Mouse (Mus musculus) heart, embryonic 11.5 days (tissue): ENCODE measurements around the gene Lrrk1. TPM values are rescaled to one million over a fixed set of nuclear protein-coding genes. Genes with fewer than 3 reads are reported as not detected.

ENCODE experiments used
- ATAC-seq: fragments of 200-750 bp; cut with Nextera tagmentation; replicated peaks from 2 replicates; pipeline ENCODE4 v1.8.0; 2017; ENCODE audit warnings: moderate library complexity; ENCODE audit not compliant: insufficient number of reproducible peaks, low FRiP score, low TSS enrichment
- H3K27ac ChIP-seq: fragments of 300-500 bp; sonication (generic); 2 replicates; pipeline ENCODE4 v1.5.1; 2014; ENCODE audit warnings: mild to moderate bottlenecking, low read depth, low read length
- H3K27me3 ChIP-seq: fragments of 300-500 bp; sonication (generic); 2 replicates; pipeline ENCODE4 v1.6.1; 2014; ENCODE audit warnings: mild to moderate bottlenecking, low read length, mixed read lengths; ENCODE audit not compliant: control insufficient read depth, insufficient read depth
- H3K36me3 ChIP-seq: fragments of 300-500 bp; sonication (generic); 2 replicates; pipeline ENCODE4 v1.6.1; 2014; ENCODE audit warnings: mild to moderate bottlenecking, low read length, moderate library complexity, mixed read lengths; ENCODE audit not compliant: control insufficient read depth, insufficient read depth
- H3K4me1 ChIP-seq: fragments of 300-500 bp; sonication (generic); 2 replicates; pipeline ENCODE4 v1.6.1; 2014; ENCODE audit warnings: low read length; ENCODE audit not compliant: control insufficient read depth, insufficient read depth
- H3K4me2 ChIP-seq: fragments of 300-500 bp; sonication (generic); 2 replicates; pipeline ENCODE4 v1.6.1; 2014; ENCODE audit warnings: mild to moderate bottlenecking, moderate library complexity
- H3K4me3 ChIP-seq: fragments of 300-500 bp; sonication (generic); 2 replicates; pipeline ENCODE4 v1.5.1; 2014; ENCODE audit warnings: low read depth, low read length
- H3K9ac ChIP-seq: fragments of 300-500 bp; sonication (generic); 2 replicates; pipeline ENCODE4 v1.6.1; 2014; ENCODE audit warnings: mild to moderate bottlenecking, low read depth, low read length, moderate library complexity
- H3K9me3 ChIP-seq: fragments of 300-500 bp; sonication (generic); replicated peaks from 2 replicates; pipeline ENCODE4 v1.6.1; 2016; ENCODE audit warnings: low read length; ENCODE audit not compliant: control insufficient read depth
- WGBS: fragments of 180-500 bp; shearing (Covaris S2); extraction: QIAGEN DNeasy Blood & Tissue Kit; methylation state at CpG from one replicate; pipeline ENCODE4 v1.1.7; 2014; ENCODE audit not compliant: insufficient replicate concordance; 5-methylcytosine and 5-hydroxymethylcytosine counted together
- polyA plus RNA-seq: library from polyadenylated mRNA; unstranded; fragments of >200 nt; fragmentation: Nextera tagmentation; extraction: Ambion mirVana; gene quantifications from 2 replicates; pipeline ENCODE4 v1.2.1, GENCODE M21; 2014

Lrrk1 gene
- polyA plus RNA-seq, 1 experiment from 2014 or later, result 6.3 TPM

DNA sequence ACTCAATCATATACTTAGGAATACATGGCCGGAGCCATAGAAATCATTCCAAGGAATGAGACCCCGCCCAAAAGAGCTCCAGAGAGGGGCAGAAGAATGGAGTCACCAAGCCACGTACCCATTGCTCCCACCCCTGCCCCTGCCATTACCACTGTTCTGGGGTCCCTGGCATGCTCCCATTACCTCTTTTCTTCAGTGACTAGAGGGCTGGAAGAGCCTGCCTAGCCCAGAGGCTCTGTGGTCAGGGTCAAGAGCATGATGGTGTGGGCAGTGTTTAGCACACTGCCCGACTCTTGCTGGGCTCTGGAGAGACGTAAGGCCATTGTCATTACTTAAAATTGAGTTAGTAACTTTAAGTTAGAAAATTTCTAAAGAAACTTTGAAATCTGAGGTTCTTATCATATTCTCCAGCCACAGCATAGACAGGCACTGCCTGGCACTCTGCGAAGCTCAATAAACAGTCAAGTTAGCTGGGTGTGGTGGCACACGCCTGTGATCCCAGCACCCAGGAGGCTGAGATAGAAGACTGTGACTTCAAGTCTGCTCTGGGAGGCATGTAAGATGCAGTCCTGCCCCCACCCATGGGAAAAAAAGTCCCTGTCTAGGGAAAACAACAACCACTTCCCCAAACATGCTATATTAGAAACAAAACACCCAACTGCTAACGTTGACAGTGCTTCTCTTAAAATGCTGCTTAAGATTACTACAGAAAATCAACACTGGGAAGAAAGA lies 32.2 kb downstream of the Lrrk1 start:
- 79% methylated on average over 8 of the region's 8 CpGs for WGBS
- H3K4me3 ChIP-seq, result no peak overlapping the region
- no peaks in the 10 kb centered on the region for H3K4me1 ChIP-seq
- no peak for ATAC-seq
- H3K9me3 ChIP-seq, result no peaks in the 10 kb centered on the region
- H3K4me2 ChIP-seq, result no peak overlapping the region
- no peak overlapping the region for H3K9ac ChIP-seq
- no peaks in the 10 kb centered on the region for H3K27me3 ChIP-seq
- H3K27ac ChIP-seq, result no peak overlapping the region
- no peaks in the 10 kb centered on the region for H3K36me3 ChIP-seq

- Histone ChIP-seq H3K4me1 (no peaks in the 10 kb centered on the region), H3K9ac (no peak overlapping the region), H3K36me3 (no peaks in the 10 kb centered on the region), H3K4me3 (no peak overlapping the region), H3K27me3 (no peaks in the 10 kb centered on the region), H3K9me3 (no peaks in the 10 kb centered on the region), H3K27ac (no peak overlapping the region), H3K4me2 (no peak overlapping the region)
- 55% methylated on average over 3 of the region's 3 CpGs for WGBS
- no peak for ATAC-seq
Measured at GRCm38 (mm10) chr7:66354911-66355310, 33.2 kb downstream of the Lrrk1 start.

DNA sequence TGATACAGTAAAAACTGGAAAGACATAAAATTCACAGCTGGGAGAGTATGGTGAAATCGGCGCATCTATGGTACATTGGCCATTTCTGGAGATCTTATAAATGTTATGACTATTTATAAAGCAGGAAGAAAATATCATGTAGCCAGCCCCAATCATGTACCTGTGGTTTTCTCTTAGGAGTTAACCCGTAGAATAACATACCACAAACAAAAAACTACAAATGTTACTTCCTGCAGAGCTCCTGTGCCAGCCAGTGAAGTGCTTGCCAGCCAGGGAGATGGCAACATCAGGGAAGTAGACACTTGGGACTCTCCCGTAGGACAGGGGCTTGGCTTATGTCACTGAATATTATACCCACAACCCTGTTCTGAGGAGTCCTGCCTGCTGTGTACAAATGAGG lies 37.1 kb downstream of the Lrrk1 start:
- H3K27me3 ChIP-seq, result no peaks in the 10 kb centered on the region

GRCm38 (mm10) chr7:66349670-66350069 lies 38.5 kb downstream of the Lrrk1 start:
- Histone ChIP-seq H3K4me3 (no peak overlapping the region), H3K36me3 (no peaks in the 10 kb centered on the region; the same call in 1 of the 2 replicates), H3K27me3 (no peaks in the 10 kb centered on the region), H3K9ac (no peak overlapping the region), H3K4me1 (no peaks in the 10 kb centered on the region), H3K9me3 (no peaks in the 10 kb centered on the region), H3K4me2 (no peak overlapping the region), H3K27ac (no peak overlapping the region)
- WGBS, result 42% methylated on average over 11 of the region's 11 CpGs
- ATAC-seq, result no peak

More for the DNA sequence above, 37.1 kb downstream of the Lrrk1 start:
- Histone ChIP-seq H3K9me3 (no peaks in the 10 kb centered on the region), H3K4me3 (no peak overlapping the region), H3K9ac (no peak overlapping the region), H3K4me1 (no peaks in the 10 kb centered on the region), H3K27ac (no peak overlapping the region), H3K36me3 (no peaks in the 10 kb centered on the region; the same call in 1 of the 2 replicates), H3K4me2 (no peak overlapping the region)
- ATAC-seq, result no peak
- WGBS, result 82% methylated on average over 4 of the region's 4 CpGs

DNA sequence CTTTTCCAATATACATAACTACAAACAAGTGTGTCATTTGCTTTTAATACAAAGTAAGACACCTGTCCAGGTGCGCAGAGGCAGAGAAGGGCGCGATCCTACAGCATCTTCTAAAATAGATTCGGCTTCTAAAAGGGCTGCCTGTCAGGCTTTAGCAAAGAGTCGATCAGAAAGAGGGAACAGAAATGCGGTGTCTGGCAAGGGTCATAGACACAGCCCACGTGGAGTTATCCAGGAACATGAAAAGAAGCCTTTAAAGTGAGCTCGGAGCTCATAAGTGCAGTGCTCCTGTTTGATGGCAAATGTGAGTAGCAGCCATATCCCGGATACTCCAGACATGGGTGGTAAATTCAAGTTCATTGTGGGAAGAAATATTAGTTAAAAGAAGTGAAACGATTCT lies 39.6 kb downstream of the Lrrk1 start:
- ATAC-seq, result no peak
- no peak overlapping the region for H3K4me2 ChIP-seq
- H3K4me1 ChIP-seq, result no peaks in the 10 kb centered on the region
- no peaks in the 10 kb centered on the region for H3K9me3 ChIP-seq
- H3K9ac ChIP-seq, result no peak overlapping the region
- no peaks in the 10 kb centered on the region; the same call in 1 of the 2 replicates for H3K36me3 ChIP-seq
- no peak overlapping the region for H3K4me3 ChIP-seq
- H3K27ac ChIP-seq, result no peak overlapping the region
- WGBS, result 84% methylated on average over 10 of the region's 10 CpGs
- H3K27me3 ChIP-seq, result no peaks in the 10 kb centered on the region

GRCm38 (mm10) chr7:66346959-66347663 lies 41.0 kb downstream of the Lrrk1 start:
- no peak for ATAC-seq
- H3K4me3 ChIP-seq, result no peak overlapping the region
- no peaks in the 10 kb centered on the region for H3K27me3 ChIP-seq
- H3K4me1 ChIP-seq, result no peaks in the 10 kb centered on the region
- no peaks in the 10 kb centered on the region for H3K9me3 ChIP-seq
- H3K4me2 ChIP-seq, result no peak overlapping the region
- H3K9ac ChIP-seq, result no peak overlapping the region
- H3K27ac ChIP-seq, result no peak overlapping the region
- 59% methylated on average over 9 of the region's 9 CpGs for WGBS
- H3K36me3 ChIP-seq, result no peaks in the 10 kb centered on the region; the same call in 1 of the 2 replicates

DNA sequence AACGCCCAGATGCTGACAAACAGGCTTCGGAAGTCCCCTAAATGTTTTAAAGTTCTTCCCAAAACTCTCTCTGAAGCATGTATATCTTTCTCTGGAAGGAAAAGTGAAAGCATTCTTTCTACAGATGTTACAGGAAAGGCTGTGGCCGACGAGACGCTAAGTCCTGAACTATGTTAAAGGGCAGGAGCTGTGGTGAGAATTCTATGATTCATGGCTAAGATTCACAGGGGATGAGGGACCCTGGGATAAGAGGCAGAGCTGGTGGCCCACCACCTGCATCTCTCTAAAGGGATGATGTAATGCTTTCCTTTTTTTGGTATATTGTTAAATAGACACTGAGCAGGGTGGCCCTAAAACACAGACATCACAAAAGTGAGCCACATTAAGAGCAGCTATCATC lies 44.8 kb downstream of the Lrrk1 start:
- H3K27me3 ChIP-seq, result no peaks in the 10 kb centered on the region
- H3K4me1 ChIP-seq, result 0 out of 2 replicates have a peak, but pooled peaks cover 2% of the 10 kb centered on the region
- no peak overlapping the region for H3K4me2 ChIP-seq
- 72% methylated on average over 5 of the region's 5 CpGs for WGBS
- no peak overlapping the region for H3K9ac ChIP-seq
- H3K9me3 ChIP-seq, result no peaks in the 10 kb centered on the region
- H3K4me3 ChIP-seq, result no peak overlapping the region
- no peak overlapping the region for H3K27ac ChIP-seq
- H3K36me3 ChIP-seq, result no peaks in the 10 kb centered on the region
- no peak for ATAC-seq

GRCm38 (mm10) chr7:66342831-66343230 lies 45.3 kb downstream of the Lrrk1 start:
- ATAC-seq, result no peak
- H3K27ac ChIP-seq, result no peak overlapping the region

More at GRCm38 (mm10) chr7:66342831-66343230, 45.3 kb downstream of the Lrrk1 start:
- Histone ChIP-seq H3K4me3 (no peak overlapping the region), H3K4me2 (no peak overlapping the region), H3K4me1 (0 out of 2 replicates have a peak, but pooled peaks cover 2% of the 10 kb centered on the region), H3K9ac (no peak overlapping the region), H3K36me3 (no peaks in the 10 kb centered on the region), H3K27me3 (no peaks in the 10 kb centered on the region), H3K9me3 (no peaks in the 10 kb centered on the region)
- WGBS, result 65% methylated on average over 6 of the region's 6 CpGs
